Mouse (Mus musculus) bone marrow macrophage, adult 2 months (primary cell): ENCODE results near the gene Rrh.

Source experiments
- CTCF ChIP-seq: IDR thresholded peaks from 2 replicates; pipeline ENCODE4 v1.5.1; 2012; ENCODE audit warnings: low read depth, mild to moderate bottlenecking, low read length, moderate library complexity
- POLR2A ChIP-seq: IDR thresholded peaks from 2 replicates; pipeline ENCODE4 v1.6.1; 2012; ENCODE audit warnings: mild to moderate bottlenecking, low read depth, low read length, borderline replicate concordance

GRCm38 (mm10) chr3:129836965-129837364 lies 14.6 kb upstream of the Rrh start:
- TF ChIP-seq POLR2A (no peak), CTCF (no peak)
